Mouse (Mus musculus): ENCODE results near the gene Ano6.

DNA sequence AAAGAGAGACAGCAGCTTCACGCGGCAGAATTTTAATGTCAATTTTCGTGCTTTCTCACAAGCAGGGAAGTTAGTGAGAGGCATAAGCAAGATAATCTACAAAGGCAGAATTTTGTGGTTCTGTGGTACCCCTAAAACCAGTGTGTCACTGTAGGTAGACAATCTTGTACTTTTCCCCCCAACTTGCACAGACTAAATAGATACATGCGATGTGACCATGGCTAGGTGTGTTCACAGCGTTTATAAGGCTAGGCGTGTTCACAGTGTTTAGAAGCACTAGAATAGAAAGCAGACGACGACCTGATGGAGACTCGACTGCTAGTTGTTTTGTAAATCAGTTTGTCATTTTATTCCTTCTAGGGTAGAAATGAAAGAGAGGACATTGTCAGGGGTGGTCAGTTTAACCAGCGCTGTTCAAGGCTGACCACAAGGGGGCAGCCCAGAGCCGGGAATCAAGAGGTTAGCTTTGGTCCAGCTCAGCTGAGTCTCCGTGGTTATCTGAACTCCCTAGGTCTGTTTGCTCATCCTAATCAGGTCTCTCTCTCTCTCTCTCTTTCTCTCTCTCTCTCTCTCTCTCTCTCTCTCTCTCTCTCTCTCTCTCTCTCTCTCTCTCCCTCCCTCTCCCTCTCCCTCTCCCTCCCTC lies 27.9 kb upstream of the Ano6 start:
- TF ChIP-seq CTCF (IDR thresholded peaks at IDR 0.05; ENCODE audit: insufficient read depth, low read length) (peak; percentile 88), POLR2A (IDR thresholded peaks at IDR 0.05; ENCODE audit: borderline replicate concordance, extremely low read depth, low read depth, low read length) (no peak)
